Mouse (Mus musculus) CH12.LX (cell line): ENCODE data around the gene 6330403K07Rik. TPM values are rescaled to one million over a fixed set of nuclear protein-coding genes. Genes with fewer than 3 reads are reported as not detected.

ENCODE experiments used
- DNase-seq: peaks from one replicate; pipeline ENCODE4 v3.0.0-alpha.2; 2013; ENCODE audit errors: extremely low read depth
- H3K27ac ChIP-seq: 2 replicates; pipeline ENCODE4 v1.5.1; 2012; ENCODE audit warnings: low read depth, mild to moderate bottlenecking, control low read depth, moderate library complexity; ENCODE audit not compliant: insufficient read depth
- H3K27me3 ChIP-seq: replicated peaks from 2 replicates; pipeline ENCODE3; 2012; ENCODE audit warnings: inconsistent platforms
- H3K36me3 ChIP-seq, 2 experiments: replicated peaks in 1 of 2; 2 replicates each; pipeline versions ENCODE3 to v1.6.1; 2012; ENCODE audit warnings: inconsistent platforms in 1 of 2, low read length in 1 of 2, mild to moderate bottlenecking in 1 of 2, mixed read lengths in 1 of 2, moderate library complexity in 1 of 2; ENCODE audit not compliant: control insufficient read depth in 1 of 2, insufficient read depth in 1 of 2
- H3K4me1 ChIP-seq, 2 experiments: 2 replicates each; pipeline ENCODE4 v1.6.1; 2012; ENCODE audit warnings: inconsistent platforms in 1 of 2, moderate library complexity in 1 of 2; ENCODE audit not compliant: insufficient read depth in 2 of 2, control insufficient read depth in 1 of 2
- H3K4me2 ChIP-seq: 2 replicates; pipeline ENCODE4 v1.6.1; 2012; ENCODE audit warnings: low read depth, mild to moderate bottlenecking, control low read depth; ENCODE audit not compliant: poor library complexity, insufficient read depth, severe bottlenecking
- H3K4me3 ChIP-seq, 3 experiments: fragments of 150-350 bp in 1 of 3; sonication (generic) in 1 of 3; replicated peaks in 1 of 3; 2 replicates each; pipeline versions ENCODE3 to v1.5.1; 2011 to 2012; ENCODE audit warnings: low read depth in 2 of 3, low read length in 2 of 3, mild to moderate bottlenecking in 2 of 3, moderate library complexity in 2 of 3, control low read depth in 1 of 3, improper control_type of control experiment in 1 of 3, inconsistent platforms in 1 of 3, mixed read lengths in 1 of 3; ENCODE audit not compliant: poor library complexity in 1 of 3
- H3K79me2 ChIP-seq: replicated peaks from 2 replicates; pipeline ENCODE4 v1.6.1; 2012; ENCODE audit warnings: mild to moderate bottlenecking, moderate library complexity; ENCODE audit not compliant: control insufficient read depth, poor library complexity, insufficient read depth, severe bottlenecking; ENCODE audit errors: extremely low read depth
- H3K9ac ChIP-seq: 2 replicates; pipeline ENCODE4 v1.6.1; 2012; ENCODE audit warnings: low read depth, mild to moderate bottlenecking, control low read depth, moderate library complexity; ENCODE audit not compliant: insufficient read depth
- H3K9me3 ChIP-seq: replicated peaks from 2 replicates; pipeline ENCODE3; 2012; ENCODE audit warnings: low read length, inconsistent platforms, mixed read lengths
- CHD1 ChIP-seq: IDR thresholded peaks from 2 replicates; pipeline ENCODE4 v1.6.1; 2012; ENCODE audit warnings: low read depth, low read length, improper control_type of control experiment, inconsistent platforms
- ETS1 ChIP-seq: conservative IDR thresholded peaks from 2 replicates; pipeline ENCODE4 v1.6.1; 2012; ENCODE audit warnings: low read depth, mild to moderate bottlenecking, inconsistent platforms, low read length, improper control_type of control experiment, moderate library complexity
- JUN ChIP-seq: IDR thresholded peaks from 2 replicates; pipeline ENCODE4 v1.6.1; 2011; ENCODE audit warnings: low read depth, mild to moderate bottlenecking, low read length, improper control_type of control experiment, moderate library complexity; ENCODE audit not compliant: insufficient read depth
- MAFK ChIP-seq: IDR thresholded peaks from 2 replicates; pipeline ENCODE4 v1.6.1; 2011; ENCODE audit warnings: low read length, improper control_type of control experiment; ENCODE audit not compliant: insufficient replicate concordance
- MAX ChIP-seq: IDR thresholded peaks from 2 replicates; pipeline ENCODE4 v1.6.1; 2011; ENCODE audit warnings: low read length, improper control_type of control experiment
- MXI1 ChIP-seq: IDR thresholded peaks from 2 replicates; pipeline ENCODE4 v1.6.1; 2011; ENCODE audit warnings: mild to moderate bottlenecking, low read depth, low read length, improper control_type of control experiment
- NRF1 ChIP-seq: IDR thresholded peaks from 2 replicates; pipeline ENCODE4 v1.6.1; 2014; ENCODE audit warnings: low read depth, mild to moderate bottlenecking, inconsistent platforms, low read length, improper control_type of control experiment, moderate library complexity
- RAD21 ChIP-seq: IDR thresholded peaks from 2 replicates; pipeline ENCODE4 v1.6.1; 2011; ENCODE audit warnings: low read depth, mild to moderate bottlenecking, low read length, improper control_type of control experiment, moderate library complexity
- RCOR1 ChIP-seq: conservative IDR thresholded peaks from 2 replicates; pipeline ENCODE4 v1.6.1; 2012; ENCODE audit warnings: low read depth, mild to moderate bottlenecking, inconsistent platforms, low read length, improper control_type of control experiment
- TBP ChIP-seq: conservative IDR thresholded peaks from 2 replicates; pipeline ENCODE4 v1.6.1; 2011; ENCODE audit warnings: low read depth, low read length, improper control_type of control experiment
- UBTF ChIP-seq: IDR thresholded peaks from 2 replicates; pipeline ENCODE4 v1.6.1; 2012; ENCODE audit warnings: low read depth, mild to moderate bottlenecking, inconsistent platforms, low read length, improper control_type of control experiment, moderate library complexity
- USF2 ChIP-seq: conservative IDR thresholded peaks from 2 replicates; pipeline ENCODE4 v1.6.1; 2011; ENCODE audit warnings: low read depth, low read length, improper control_type of control experiment
- ZC3H11A ChIP-seq: IDR thresholded peaks from 2 replicates; pipeline ENCODE4 v1.6.1; 2012; ENCODE audit warnings: low read depth, mild to moderate bottlenecking, inconsistent platforms, low read length, improper control_type of control experiment
- ZKSCAN1 ChIP-seq: IDR thresholded peaks from 2 replicates; pipeline ENCODE4 v1.6.1; 2012; ENCODE audit warnings: low read depth, inconsistent platforms, low read length, improper control_type of control experiment, borderline replicate concordance
- dilution Hi-C: fragments of 300-500 bp; cut with MboI; formaldehyde crosslinking; loops from 2 replicates; pipeline ENCODE4 v1.14.3; 2020; ENCODE audit warnings: low sequenced_read_pairs; ENCODE audit not compliant: extremely low pct_unique_long_range_greater_than_20kb, extremely low pct_ligation_motif_present
- in situ Hi-C: fragments of 300-500 bp; cut with MboI; formaldehyde crosslinking; loops from 3 replicates; pipeline ENCODE4 v1.14.3; 2019; ENCODE audit warnings: low sequenced_read_pairs, low pct_ligation_motif_present, low pct_unique_long_range_greater_than_20kb, mixed read lengths
- polyA plus RNA-seq: library from polyadenylated mRNA; unstranded; fragments of >175 nt; gene quantifications from 2 replicates; pipeline ENCODE4 v1.2.1, GENCODE M21; 2012; ENCODE audit warnings: low read depth; ENCODE audit not compliant: insufficient read length
- total RNA-seq, 2 experiments: library from RNA; depleted of rRNA; stranded (reverse); fragments of 300-350 nt in 1 of 2; fragments of >200 nt in 1 of 2; gene quantifications; 2 replicates each; pipeline ENCODE4 v1.2.3; 2012 to 2014

6330403K07Rik gene
- total and polyA plus RNA-seq, 3 experiments = 0.20 TPM; not detected in 2

DNA sequence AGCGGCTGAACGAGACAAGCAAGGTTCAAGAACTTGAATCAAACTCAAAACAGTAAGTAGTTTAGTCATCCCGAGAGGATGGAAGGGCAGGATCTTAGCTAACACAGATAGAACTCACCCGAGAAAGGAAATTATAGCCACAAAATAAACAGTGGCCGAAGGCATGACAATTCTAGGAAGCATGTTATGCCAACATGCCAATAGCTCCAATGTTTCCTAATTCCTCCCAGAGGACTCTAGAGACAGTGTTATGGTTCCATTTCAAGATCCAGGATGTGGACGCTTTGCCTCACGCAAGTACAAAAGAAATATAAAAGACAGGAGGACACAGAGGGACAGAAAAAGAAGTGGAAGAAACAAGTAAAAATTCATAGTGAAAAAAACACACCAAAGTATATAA is 25.5 kb downstream of the 6330403K07Rik start:
- TF ChIP-seq ETS1 (no peak), RCOR1 (no peak), RAD21 (no peak), UBTF (no peak), MXI1 (no peak), CHD1 (no peak)
- in situ Hi-C loops (no loop called here), dilution Hi-C loops (no loop called here)
- no peak for DNase-seq
- Histone ChIP-seq H3K9ac (no peak overlapping the region), H3K9me3 (no peaks in the 10 kb centered on the region), H3K4me2 (no peak overlapping the region), H3K4me3 (no peak overlapping the region), H3K27me3 (no peaks in the 10 kb centered on the region), H3K79me2 (peaks cover 16% of the 10 kb centered on the region), H3K36me3 (peaks cover 38 to 63% of the 10 kb centered on the region in 2 experiments), H3K27ac (no peak overlapping the region), H3K4me1 (peaks cover 0 to 15% of the 10 kb centered on the region in 2 experiments; a peak in 2 of 4 replicates)

- peaks cover 7 to 23% of the 10 kb centered on the region in 2 experiments for H3K4me1 ChIP-seq
- peaks cover 21% of the 10 kb centered on the region for H3K79me2 ChIP-seq
- no peak for DNase-seq
- H3K9me3 ChIP-seq = no peaks in the 10 kb centered on the region
- dilution Hi-C loops (no loop called here), in situ Hi-C loops (no loop called here)
- no peak for TF ChIP-seq TBP
- TF ChIP-seq MAFK = no peak
- TF ChIP-seq USF2 = no peak
- no peak for TF ChIP-seq JUN
- no peak for TF ChIP-seq ZKSCAN1
- TF ChIP-seq UBTF = no peak
- no peak for TF ChIP-seq MAX
- H3K27ac ChIP-seq = no peak overlapping the region
- H3K27me3 ChIP-seq = no peaks in the 10 kb centered on the region
- peaks cover 30 to 62% of the 10 kb centered on the region in 2 experiments for H3K36me3 ChIP-seq
- no peak overlapping the region for H3K4me2 ChIP-seq
- H3K9ac ChIP-seq = no peak overlapping the region
- no peak overlapping the region for H3K4me3 ChIP-seq
Measured at GRCm38 (mm10) chr11:71007026-71007425, 26.3 kb downstream of the 6330403K07Rik start.

DNA sequence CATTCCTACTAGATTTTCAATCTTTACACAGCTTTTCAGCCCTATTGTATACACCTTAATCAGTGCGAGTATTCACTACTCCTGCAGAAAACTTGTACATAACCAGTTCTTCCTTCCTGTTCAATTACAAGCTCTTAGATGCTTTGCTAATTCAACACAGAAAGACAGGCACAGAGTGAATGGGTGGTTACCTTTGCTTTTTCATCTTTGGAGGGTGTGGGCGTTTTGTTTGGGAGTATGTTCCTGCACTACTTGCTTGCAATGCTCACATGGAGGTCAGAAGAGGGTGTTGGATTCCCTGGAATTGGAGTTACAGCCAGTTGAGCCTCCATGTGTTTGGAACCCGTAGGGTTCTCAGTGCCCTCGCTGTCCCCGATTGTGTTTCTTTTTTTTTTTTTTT is 28.3 kb downstream of the 6330403K07Rik start:
- peaks cover 7 to 33% of the 10 kb centered on the region in 2 experiments for H3K4me1 ChIP-seq
- no peak for DNase-seq
- H3K4me2 ChIP-seq = peak overlapping the region; percentile 30; the same call in 1 of the 2 replicates
- peaks cover 24 to 58% of the 10 kb centered on the region in 2 experiments for H3K36me3 ChIP-seq
- in situ Hi-C loops = no loop called here
- dilution Hi-C loops = no loop called here
- H3K9ac ChIP-seq = peak overlapping the region; percentile 3; the same call in 1 of the 2 replicates
- H3K27ac ChIP-seq = no peak overlapping the region
- H3K4me3 ChIP-seq = peak overlapping the region in 2 of 3 experiments; percentile 71 to 78
- H3K9me3 ChIP-seq = no peaks in the 10 kb centered on the region
- no peaks in the 10 kb centered on the region for H3K27me3 ChIP-seq
- TF ChIP-seq ZC3H11A (no peak), NRF1 (no peak)
- peaks cover 28% of the 10 kb centered on the region for H3K79me2 ChIP-seq
